11 mouse cellular contexts compared by ENCODE assay signal in the genomic region with DNA sequence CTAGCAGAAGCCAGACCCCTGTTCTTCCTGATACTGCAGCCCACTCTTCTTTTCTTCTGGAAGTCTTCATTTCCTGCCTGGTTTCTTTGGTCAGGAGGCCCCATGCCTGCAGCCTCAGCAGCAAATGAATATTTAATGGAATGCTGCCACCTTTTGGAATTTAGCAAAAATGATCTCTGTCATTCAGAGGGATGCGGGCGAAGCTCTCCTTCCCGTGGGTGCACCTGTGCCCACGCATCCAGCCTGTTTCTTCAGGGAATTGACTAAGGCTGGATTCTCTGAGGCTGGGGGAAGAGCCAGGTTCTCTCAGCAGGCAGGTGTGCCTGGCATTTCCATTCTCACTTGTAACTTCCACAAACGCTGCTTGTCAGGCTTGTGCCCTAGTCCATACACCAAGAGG.
DNase-seq lines count a peak whose midpoint lies in the region; ATAC-seq and TF ChIP-seq lines count a peak whose summit lies in the region.
"Had no signal": no experiment of that assay in that cellular context is flagged by ENCODE, and none has a peak within 500 bp of the region (broad histone marks: within the 10 kb centered on the region; RNA-seq: fewer than 3 reads in every experiment).

No protein-coding gene starts in this region.

- no peak for TF ChIP-seq POLR2A in cerebellum, adult 2 months (IDR thresholded peaks at IDR 0.05; ENCODE audit: borderline replicate concordance, insufficient read depth, low read length)

- no peak overlapping the region for H3K4me3 ChIP-seq in cerebellum, adult 2 months (replicated peaks; ENCODE audit: insufficient read depth, low read depth, low read length)
- H3K4me3 ChIP-seq in liver, postnatal 0 days (ENCODE audit: low read depth, low read length), result no peak overlapping the region
- no peak overlapping the region for H3K4me3 ChIP-seq in liver, embryonic 12.5 days
- H3K4me3 ChIP-seq: embryonic facial prominence, embryonic 12.5 days; megakaryocyte, embryonic 14.5 days had no signal

- no peak overlapping the region for H3K9ac ChIP-seq in liver, postnatal 0 days (replicated peaks)
- no peak overlapping the region for H3K9ac ChIP-seq in liver, embryonic 12.5 days
- H3K9ac ChIP-seq: embryonic facial prominence, embryonic 12.5 days had no signal

- no peak for ATAC-seq in liver, postnatal 0 days
- ATAC-seq in liver, embryonic 12.5 days, result no peak
- no peak for ATAC-seq in CD4-positive, CD25-positive, alpha-beta regulatory T cell, adult 4 months

- no peaks in the 10 kb centered on the region for H3K9me3 ChIP-seq in liver, postnatal 0 days (ENCODE audit: low read length)
- H3K9me3 ChIP-seq in liver, embryonic 12.5 days (replicated peaks), result no peaks in the 10 kb centered on the region
- H3K9me3 ChIP-seq: embryonic facial prominence, embryonic 12.5 days had no signal

- H3K4me2 ChIP-seq in liver, postnatal 0 days (ENCODE audit: low read depth, low read length), result no peak overlapping the region
- H3K4me2 ChIP-seq in liver, embryonic 12.5 days, result no peak overlapping the region
- H3K4me2 ChIP-seq: embryonic facial prominence, embryonic 12.5 days had no signal

- no peaks in the 10 kb centered on the region; the same call in 1 of the 2 replicates for H3K4me1 ChIP-seq in cerebellum, adult 2 months (ENCODE audit: control insufficient read depth, insufficient read depth, low read length)
- H3K4me1 ChIP-seq in liver, postnatal 0 days (ENCODE audit: insufficient read depth), result peaks cover 6% of the 10 kb centered on the region
- no peaks in the 10 kb centered on the region for H3K4me1 ChIP-seq in liver, embryonic 12.5 days

- no peaks in the 10 kb centered on the region for H3K27me3 ChIP-seq in cerebellum, adult 2 months (ENCODE audit: control insufficient read depth, insufficient read depth, low read length)
- H3K27me3 ChIP-seq in liver, postnatal 0 days (ENCODE audit: insufficient read depth, low read length), result no peaks in the 10 kb centered on the region
- peaks cover 9% of the 10 kb centered on the region; the same call in 1 of the 2 replicates for H3K27me3 ChIP-seq in liver, embryonic 12.5 days (replicated peaks)
- H3K27me3 ChIP-seq: embryonic facial prominence, embryonic 12.5 days; megakaryocyte, embryonic 14.5 days had no signal

- H3K27ac ChIP-seq in cerebellum, adult 2 months (ENCODE audit: insufficient read depth, low read length), result no peak overlapping the region
- no peak overlapping the region for H3K27ac ChIP-seq in liver, postnatal 0 days (ENCODE audit: low read depth)
- no peak overlapping the region for H3K27ac ChIP-seq in liver, embryonic 12.5 days
- H3K27ac ChIP-seq: embryonic facial prominence, embryonic 12.5 days had no signal

- no peaks in the 10 kb centered on the region for H3K36me3 ChIP-seq in liver, postnatal 0 days (replicated peaks; ENCODE audit: insufficient read depth, low read length)
- H3K36me3 ChIP-seq in liver, embryonic 12.5 days, result no peaks in the 10 kb centered on the region
- H3K36me3 ChIP-seq: embryonic facial prominence, embryonic 12.5 days had no signal

- WGBS in cerebellum, adult 2 months, result 34% methylated on average over 5 of the region's 5 CpGs
- WGBS in liver, postnatal 0 days (ENCODE audit: insufficient replicate concordance), result 56% methylated on average over 5 of the region's 5 CpGs
- WGBS in liver, embryonic 12.5 days (ENCODE audit: insufficient replicate concordance), result 43% methylated on average over 5 of the region's 5 CpGs

- no peak for TF ChIP-seq EP300 in liver, postnatal 0 days (IDR thresholded peaks at IDR 0.05; ENCODE audit: low read depth)

- TF ChIP-seq CTCF in cerebellum, adult 2 months (IDR thresholded peaks at IDR 0.05; ENCODE audit: borderline replicate concordance, insufficient read depth, low read depth, low read length), result peak; percentile 3; the same call in 1 of the 2 replicates
- TF ChIP-seq CTCF in liver, postnatal 0 days (IDR thresholded peaks at IDR 0.05; ENCODE audit: low read depth), result peak; percentile 47

- peak; percentile 4 to 13 for DNase-seq in cerebellum, adult 2 months
- no peak for DNase-seq in cerebellum, adult 11-12 months
- no peak for DNase-seq in liver, postnatal 0 days
- DNase-seq in layer of hippocampus, adult 18-20 months (ENCODE audit: low spot score in 2 of 2), result peak; percentile 53 to 76
- peak; percentile 68 to 71 for DNase-seq in right cerebral cortex, postnatal 36 days (ENCODE audit: low spot score in 2 of 2)
- DNase-seq in adrenal gland, adult 8-10 months, result no peak
- DNase-seq: heart, adult 18-20 months had no signal

Comparison
In these comparisons a context has a peak if more than half of its experiments do, and no peak if none do; other contexts are left out.
1. DNase-seq: peak in cerebellum, adult 2 months (2 of 2), layer of hippocampus, adult 18-20 months (2 of 2) and right cerebral cortex, postnatal 36 days (2 of 2); none in cerebellum, adult 11-12 months (single experiment), liver, postnatal 0 days (single experiment) and adrenal gland, adult 8-10 months (single experiment).